Mouse (Mus musculus): ENCODE results near the gene Igfbp3.

- TF ChIP-seq CTCF (IDR thresholded peaks at IDR 0.05) (no peak), EP300 (IDR thresholded peaks at IDR 0.05) (no peak; the same call in 1 of the 2 replicates)
Observed at GRCm38 (mm10) chr11:7237712-7238111, 24.0 kb upstream of the Igfbp3 start.

Measured in lung, postnatal 0 days (tissue).